Mouse (Mus musculus) myocyte (in vitro differentiated cells): Measurements from ENCODE around the gene Nanp. TPM values are rescaled to one million over a fixed set of nuclear protein-coding genes. Genes with fewer than 3 reads are reported as not detected.

Experiments
- H3K27me3 ChIP-seq: one replicate; pipeline ENCODE4 v1.6.1; 2011; ENCODE audit not compliant: control insufficient read depth, insufficient read depth, insufficient read length
- H3K36me3 ChIP-seq: one replicate; pipeline ENCODE4 v1.6.1; 2011; ENCODE audit not compliant: control insufficient read depth, insufficient read depth
- H3K4me2 ChIP-seq: one replicate; pipeline ENCODE4 v1.6.1; 2011; ENCODE audit warnings: low read depth, control low read depth
- H3K4me3 ChIP-seq: one replicate; pipeline ENCODE4 v1.5.1; 2011; ENCODE audit warnings: mild to moderate bottlenecking, control low read depth, moderate library complexity
- H3K79me2 ChIP-seq: one replicate; pipeline ENCODE4 v1.6.1; 2011; ENCODE audit not compliant: control insufficient read depth, insufficient read depth
- H3ac ChIP-seq: one replicate; pipeline ENCODE4 v1.6.1; 2011; ENCODE audit not compliant: control insufficient read depth, insufficient read length
- CEBPB ChIP-seq: IDR thresholded peaks from 2 replicates; pipeline ENCODE4 v1.6.1; 2011; ENCODE audit warnings: mild to moderate bottlenecking, moderate library complexity; ENCODE audit not compliant: poor library complexity, insufficient read depth, severe bottlenecking
- E2F4 ChIP-seq: IDR thresholded peaks from one replicate; pipeline ENCODE4 v1.6.1; 2011; ENCODE audit warnings: mild to moderate bottlenecking, control low read depth, moderate library complexity; ENCODE audit not compliant: insufficient read depth
- MAX ChIP-seq: IDR thresholded peaks from one replicate; pipeline ENCODE4 v1.6.1; 2011; ENCODE audit warnings: low read depth, mild to moderate bottlenecking, control low read depth
- MYOD1 ChIP-seq, 3 experiments: IDR thresholded peaks; one replicate each; pipeline ENCODE4 v1.6.1; 2011; ENCODE audit warnings: control low read depth in 2 of 3, low read depth in 2 of 3, mild to moderate bottlenecking in 2 of 3, moderate library complexity in 1 of 3; ENCODE audit not compliant: insufficient read length in 2 of 3, control insufficient read depth in 1 of 3
- MYOG ChIP-seq, 3 experiments: IDR thresholded peaks; one replicate each; pipeline ENCODE4 v1.6.1; 2011; ENCODE audit warnings: control low read depth in 2 of 3, low read depth in 2 of 3, mild to moderate bottlenecking in 2 of 3; ENCODE audit not compliant: insufficient read length in 2 of 3, control insufficient read depth in 1 of 3, insufficient read depth in 1 of 3
- POLR2A ChIP-seq: IDR thresholded peaks from one replicate; pipeline ENCODE4 v1.6.1; 2011; ENCODE audit warnings: low read depth, mild to moderate bottlenecking, control low read depth, moderate library complexity; ENCODE audit not compliant: insufficient read length
- POLR2AphosphoS2 ChIP-seq: IDR thresholded peaks from one replicate; pipeline ENCODE4 v1.6.1; 2011; ENCODE audit warnings: low read depth, control low read depth; ENCODE audit not compliant: insufficient read length
- REST ChIP-seq: IDR thresholded peaks from one replicate; pipeline ENCODE4 v1.6.1; 2011; ENCODE audit warnings: mild to moderate bottlenecking, control low read depth, moderate library complexity; ENCODE audit not compliant: insufficient read depth, insufficient read length
- SRF ChIP-seq: IDR thresholded peaks from one replicate; pipeline ENCODE4 v1.6.1; 2011; ENCODE audit warnings: low read depth; ENCODE audit not compliant: control insufficient read depth, insufficient read length
- TCF12 ChIP-seq: IDR thresholded peaks from one replicate; pipeline ENCODE4 v1.6.1; 2011; ENCODE audit warnings: mild to moderate bottlenecking, control low read depth; ENCODE audit not compliant: poor library complexity, insufficient read depth, severe bottlenecking
- TCF3 ChIP-seq: IDR thresholded peaks from one replicate; pipeline ENCODE4 v1.6.1; 2011; ENCODE audit warnings: low read depth, control low read depth; ENCODE audit not compliant: insufficient read length
- USF1 ChIP-seq: IDR thresholded peaks from one replicate; pipeline ENCODE4 v1.6.1; 2011; ENCODE audit warnings: low read depth, mild to moderate bottlenecking, control low read depth, moderate library complexity
- polyA plus RNA-seq: library from polyadenylated mRNA; unstranded; fragments of >200 nt; fragmentation: generic; extraction: Trizol; gene quantifications from one replicate; pipeline ENCODE4 v1.2.1, GENCODE M21; 2012; ENCODE audit warnings: missing spikeins

Nanp gene
- polyA plus RNA-seq, 1 experiment, result 3.8 TPM

- no peaks in the 10 kb centered on the region for H3K27me3 ChIP-seq
- H3K4me2 ChIP-seq, result no peak overlapping the region
- H3K36me3 ChIP-seq, result no peaks in the 10 kb centered on the region
- H3K4me3 ChIP-seq, result no peak overlapping the region
- peaks cover 9% of the 10 kb centered on the region for H3K79me2 ChIP-seq
- no peak for TF ChIP-seq TCF3
- no peak for TF ChIP-seq CEBPB
- no peak for TF ChIP-seq MAX
- TF ChIP-seq E2F4, result no peak
- no peak for TF ChIP-seq TCF12
- TF ChIP-seq SRF, result no peak
- no peak for TF ChIP-seq MYOG (IDR thresholded peaks at IDR 0.05; ENCODE audit: control insufficient read depth in 1 of 3, insufficient read depth in 1 of 3, insufficient read length in 2 of 3, low read depth in 2 of 3)
- TF ChIP-seq POLR2A, result no peak
- TF ChIP-seq REST, result no peak
- TF ChIP-seq USF1, result no peak
- no peak overlapping the region for H3ac ChIP-seq
Measured at GRCm38 (mm10) chr2:151000402-151001178, 38.6 kb downstream of the Nanp start.

- H3K36me3 ChIP-seq, result no peaks in the 10 kb centered on the region
- no peak for TF ChIP-seq E2F4
- TF ChIP-seq POLR2AphosphoS2, result no peak
- TF ChIP-seq MAX, result no peak
- TF ChIP-seq USF1, result no peak
- no peak for TF ChIP-seq MYOG (IDR thresholded peaks at IDR 0.05; ENCODE audit: control insufficient read depth in 1 of 3, insufficient read depth in 1 of 3, insufficient read length in 2 of 3, low read depth in 2 of 3)
- no peak for TF ChIP-seq SRF
- no peaks in the 10 kb centered on the region for H3K79me2 ChIP-seq
- no peaks in the 10 kb centered on the region for H3K27me3 ChIP-seq
- no peak overlapping the region for H3K4me2 ChIP-seq
- H3K4me3 ChIP-seq, result no peak overlapping the region
- no peak overlapping the region for H3ac ChIP-seq
Measured at GRCm38 (mm10) chr2:150999021-150999420, 40.2 kb downstream of the Nanp start.

GRCm38 (mm10) chr2:150997618-150998017 is 41.6 kb downstream of the Nanp start:
- Histone ChIP-seq H3K79me2 (no peaks in the 10 kb centered on the region), H3ac (no peak overlapping the region)
- TF ChIP-seq TCF12, result no peak
- TF ChIP-seq REST, result no peak
- no peak for TF ChIP-seq E2F4
- TF ChIP-seq USF1, result no peak
- no peak for TF ChIP-seq MYOG (IDR thresholded peaks at IDR 0.05; ENCODE audit: control insufficient read depth in 1 of 3, insufficient read depth in 1 of 3, insufficient read length in 2 of 3, low read depth in 2 of 3)
- TF ChIP-seq SRF, result no peak
- TF ChIP-seq TCF3, result no peak
- no peak for TF ChIP-seq CEBPB
- TF ChIP-seq POLR2A, result no peak
- no peak for TF ChIP-seq MAX
- no peak for TF ChIP-seq MYOD1 (IDR thresholded peaks at IDR 0.05; ENCODE audit: control insufficient read depth in 1 of 3, insufficient read length in 2 of 3, low read depth in 2 of 3)
- no peak for TF ChIP-seq POLR2AphosphoS2

GRCm38 (mm10) chr2:150995324-150995723 is 43.9 kb downstream of the Nanp start:
- Histone ChIP-seq H3K36me3 (no peaks in the 10 kb centered on the region), H3K79me2 (no peaks in the 10 kb centered on the region), H3ac (no peak overlapping the region), H3K27me3 (no peaks in the 10 kb centered on the region), H3K4me2 (no peak overlapping the region), H3K4me3 (no peak overlapping the region)
- no peak for TF ChIP-seq REST
- no peak for TF ChIP-seq MYOD1 (IDR thresholded peaks at IDR 0.05; ENCODE audit: control insufficient read depth in 1 of 3, insufficient read length in 2 of 3, low read depth in 2 of 3)
- no peak for TF ChIP-seq CEBPB
- no peak for TF ChIP-seq MAX
- TF ChIP-seq E2F4, result no peak
- TF ChIP-seq POLR2AphosphoS2, result no peak
- TF ChIP-seq SRF, result no peak
- no peak for TF ChIP-seq TCF12
- no peak for TF ChIP-seq TCF3
- no peak for TF ChIP-seq USF1
- TF ChIP-seq MYOG (IDR thresholded peaks at IDR 0.05; ENCODE audit: control insufficient read depth in 1 of 3, insufficient read depth in 1 of 3, insufficient read length in 2 of 3, low read depth in 2 of 3), result no peak

More at GRCm38 (mm10) chr2:150997618-150998017, 41.6 kb downstream of the Nanp start:
- Histone ChIP-seq H3K36me3 (no peaks in the 10 kb centered on the region), H3K4me2 (no peak overlapping the region), H3K27me3 (no peaks in the 10 kb centered on the region), H3K4me3 (no peak overlapping the region)

GRCm38 (mm10) chr2:150991050-150991449 is 48.1 kb downstream of the Nanp start:
- Histone ChIP-seq H3ac (no peak overlapping the region), H3K79me2 (peaks cover 3% of the 10 kb centered on the region), H3K4me2 (no peak overlapping the region), H3K4me3 (no peak overlapping the region), H3K27me3 (no peaks in the 10 kb centered on the region), H3K36me3 (no peaks in the 10 kb centered on the region)
- TF ChIP-seq SRF (no peak), TCF12 (no peak), CEBPB (no peak), MYOD1 (IDR thresholded peaks at IDR 0.05; ENCODE audit: control insufficient read depth in 1 of 3, insufficient read length in 2 of 3, low read depth in 2 of 3) (no peak), TCF3 (no peak), MAX (no peak), USF1 (no peak), POLR2AphosphoS2 (no peak), E2F4 (no peak), MYOG (IDR thresholded peaks at IDR 0.05; ENCODE audit: control insufficient read depth in 1 of 3, insufficient read depth in 1 of 3, insufficient read length in 2 of 3, low read depth in 2 of 3) (no peak), REST (no peak), POLR2A (no peak)
